In the genomic region with DNA sequence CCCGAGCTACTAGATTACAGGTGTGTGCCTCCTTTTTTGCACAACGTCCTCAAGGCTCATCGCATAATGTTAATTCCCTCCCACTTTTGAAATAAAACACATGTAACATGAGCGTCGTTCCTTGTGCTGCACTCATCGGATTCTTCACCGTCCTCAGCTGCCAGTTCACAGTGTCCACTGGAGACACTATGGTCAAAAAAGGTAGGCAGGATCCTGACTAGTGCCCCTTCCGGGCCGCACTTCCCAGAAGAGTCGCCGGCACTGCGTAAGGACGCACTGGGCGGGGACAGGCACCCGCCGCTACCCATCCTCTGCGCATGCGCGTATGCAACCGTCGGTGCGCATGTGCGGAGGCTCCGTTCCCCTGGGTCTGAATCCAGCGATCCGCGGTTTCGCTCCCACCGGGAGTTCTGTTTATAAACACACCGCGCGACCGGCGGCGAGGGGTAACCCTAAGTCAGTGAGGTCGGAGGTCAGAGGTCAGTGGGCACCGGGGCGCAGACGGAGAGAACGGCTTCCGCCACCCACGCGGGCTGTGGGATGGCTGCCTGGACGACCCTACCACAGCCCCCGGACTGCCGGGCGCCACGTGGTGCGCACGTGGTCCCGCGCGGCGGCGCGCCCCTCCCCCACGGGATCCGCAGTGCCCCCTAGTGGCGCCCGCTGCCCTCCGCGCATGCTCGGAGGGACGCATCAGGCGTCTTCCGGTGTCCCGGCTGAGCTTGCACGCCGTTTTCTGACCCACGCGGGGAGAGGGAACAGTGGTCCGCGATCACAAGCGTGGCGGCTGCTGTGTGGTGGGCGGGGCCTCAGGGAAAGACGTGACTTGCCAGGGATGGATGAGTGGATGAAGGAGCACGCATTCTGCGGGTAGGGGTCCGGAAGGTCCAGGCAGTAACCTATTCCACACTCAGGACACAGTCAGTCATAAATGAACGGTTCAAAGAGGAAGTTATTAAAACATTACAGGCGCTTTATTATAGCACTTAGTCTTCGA, we compare ENCODE assay signal across 8 mouse cellular contexts. TPM values are rescaled to one million over a fixed set of nuclear protein-coding genes. Genes with fewer than 3 reads are reported as not detected.
DNase-seq lines count a peak whose midpoint lies in the region; ATAC-seq and TF ChIP-seq lines count a peak whose summit lies in the region.

No protein-coding gene starts in this region.

- peak overlapping the region; percentile 97 for H3K27ac ChIP-seq in gastrocnemius, adult 2 months
- H3K27ac ChIP-seq in hindbrain, postnatal 0 days, result peak overlapping the region; percentile 66
- H3K27ac ChIP-seq in left cerebral cortex, adult 2 months, result peak overlapping the region; percentile 89

- DNase-seq in ZHBTc4 (ENCODE audit: low read depth, low spot score), result peak; percentile 96
- peak; percentile 98 for DNase-seq in gastrocnemius, adult 2 months
- DNase-seq in hindbrain, postnatal 0 days (ENCODE audit: low spot score), result peak; percentile 97
- DNase-seq in left cerebral cortex, adult 2 months (ENCODE audit: extremely low spot score in 1 of 2, low spot score in 2 of 2), result peak; percentile 99 to 100
- DNase-seq in right cerebral cortex, adult 2 months (ENCODE audit: low spot score in 2 of 2), result peak; percentile 99 to 100
- peak; percentile 98 for DNase-seq in urinary bladder, postnatal 14 days (ENCODE audit: low spot score)

- no peaks in the 10 kb centered on the region for H3K36me3 ChIP-seq in hindbrain, postnatal 0 days (ENCODE audit: insufficient read depth, low read length)

- peak overlapping the region; percentile 84 for H3K4me3 ChIP-seq in gastrocnemius, adult 2 months
- H3K4me3 ChIP-seq in hindbrain, postnatal 0 days (ENCODE audit: low read length), result peak overlapping the region; percentile 57
- H3K4me3 ChIP-seq in left cerebral cortex, adult 2 months, result peak overlapping the region; percentile 76

- peak overlapping the region; percentile 86 for H3K4me2 ChIP-seq in hindbrain, postnatal 0 days (ENCODE audit: low read depth, low read length)

- peaks cover 10% of the 10 kb centered on the region for H3K4me1 ChIP-seq in hindbrain, postnatal 0 days (ENCODE audit: insufficient read depth, low read length)

- TF ChIP-seq CTCF in gastrocnemius, adult 2 months (IDR thresholded peaks at IDR 0.05), result peak; percentile 94
- peak; percentile 77 for TF ChIP-seq CTCF in hindbrain, postnatal 0 days (IDR thresholded peaks at IDR 0.05; ENCODE audit: low read depth)
- peak; percentile 86 for TF ChIP-seq CTCF in left cerebral cortex, adult 2 months (IDR thresholded peaks at IDR 0.05)

- H3K27me3 ChIP-seq in hindbrain, postnatal 0 days (ENCODE audit: insufficient read depth, low read length), result no peaks in the 10 kb centered on the region

- under 1% methylated on average over 77 of the region's 83 CpGs for WGBS in hindbrain, postnatal 0 days

- peak; percentile 80 for ATAC-seq in common myeloid progenitor, adult 5-6 weeks (replicated peaks; ENCODE audit: low read depth, poor library complexity, severe bottlenecking)
- ATAC-seq in hindbrain, postnatal 0 days, result peak; percentile 94
- peak; percentile 81 for ATAC-seq in megakaryocyte, adult 5-6 weeks (ENCODE audit: poor library complexity, severe bottlenecking)

- H3K9me3 ChIP-seq in hindbrain, postnatal 0 days (ENCODE audit: low read length), result no peaks in the 10 kb centered on the region

- intact Hi-C loops in gastrocnemius, adult 2 months (cut with DNase I), result loop anchor here (1.0 kb wide), 2 partner anchors 34 to 81 kb away; a partner anchor contains a TSS
- intact Hi-C loops in left cerebral cortex, adult 2 months (cut with DNase I), result loop anchor here (1.0 to 2.0 kb wide), 3 partner anchors 34 to 81 kb away; a partner anchor contains a TSS

- H3K9ac ChIP-seq in hindbrain, postnatal 0 days (replicated peaks; ENCODE audit: low read length), result peak overlapping the region; percentile 59

RNA-seq across cellular contexts. Expression of a gene that starts 33.9 kb away (rescaled TPM):
- 8.2 and 11.7 TPM in 2 replicates for total RNA-seq in common myeloid progenitor, adult 5-6 weeks (2017)
- total RNA-seq in gastrocnemius, adult 2 months (2021), result 10 to 100 TPM; 12.2 to 18.9 TPM
- 23.3 and 24.0 TPM in 2 replicates for total RNA-seq in hindbrain, postnatal 0 days (2014; rRNA removed)
- polyA plus RNA-seq in hindbrain, postnatal 0 days (2015; fragmentation: Nextera tagmentation; extraction: Ambion mirVana), result 4.6 and 6.0 TPM in 2 replicates
- 10 to 100 TPM; 40.4 to 46.1 TPM for total RNA-seq in left cerebral cortex, adult 2 months (2021)
- total RNA-seq in megakaryocyte, adult 5-6 weeks (2015), result 21.2 and 21.4 TPM in 2 replicates
- 14.5 and 19.0 TPM in 2 replicates for total RNA-seq in megakaryocyte, adult 5-6 weeks (2017)

Comparison
In these comparisons a context has a peak if more than half of its experiments do, and no peak if none do; other contexts are left out.
1. Peak in every context shown above with its lines: DNase-seq, ATAC-seq, H3K4me3 ChIP-seq and H3K27ac ChIP-seq.